Mouse (Mus musculus) right cerebral cortex, postnatal 36 days (tissue): ENCODE results near the gene Gm29797.

Source experiments
- DNase-seq, 2 experiments: peaks; one replicate each; pipeline ENCODE4 v3.0.0; 2022; ENCODE audit warnings: low spot score in 2 of 2, mixed read lengths in 1 of 2

Gene Gm29797

DNA sequence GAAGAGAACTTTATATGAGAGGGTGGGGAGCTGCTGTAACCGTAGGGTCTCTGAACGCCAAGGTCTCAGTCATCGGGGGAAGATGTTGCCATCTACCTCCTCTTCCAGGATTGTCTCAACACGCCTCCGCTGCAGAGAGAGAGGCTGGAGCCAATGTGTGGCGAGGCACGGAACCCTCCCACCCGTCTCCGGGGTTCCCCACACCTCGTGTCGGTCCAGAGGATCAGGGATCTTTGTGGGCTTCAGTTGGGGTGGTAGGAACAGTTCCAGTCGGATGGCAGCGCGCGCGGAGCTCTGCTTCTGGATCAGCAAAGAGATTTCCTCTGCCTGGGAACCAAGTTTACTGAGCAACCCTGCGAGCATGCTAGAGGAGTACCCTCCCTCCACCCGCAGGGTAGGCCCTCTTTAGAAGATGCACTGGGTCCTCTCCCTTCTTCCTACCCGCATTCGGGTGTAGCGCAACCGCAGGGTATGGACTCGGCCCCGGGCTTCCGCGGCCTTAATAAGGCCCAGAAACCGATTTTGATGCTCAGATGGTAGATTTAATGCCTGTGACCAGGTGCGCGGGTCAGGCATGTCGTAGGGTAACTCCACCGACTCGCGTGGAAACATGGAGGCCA lies 40.1 kb downstream of the Gm29797 start:
- DNase-seq, result no peak

DNA sequence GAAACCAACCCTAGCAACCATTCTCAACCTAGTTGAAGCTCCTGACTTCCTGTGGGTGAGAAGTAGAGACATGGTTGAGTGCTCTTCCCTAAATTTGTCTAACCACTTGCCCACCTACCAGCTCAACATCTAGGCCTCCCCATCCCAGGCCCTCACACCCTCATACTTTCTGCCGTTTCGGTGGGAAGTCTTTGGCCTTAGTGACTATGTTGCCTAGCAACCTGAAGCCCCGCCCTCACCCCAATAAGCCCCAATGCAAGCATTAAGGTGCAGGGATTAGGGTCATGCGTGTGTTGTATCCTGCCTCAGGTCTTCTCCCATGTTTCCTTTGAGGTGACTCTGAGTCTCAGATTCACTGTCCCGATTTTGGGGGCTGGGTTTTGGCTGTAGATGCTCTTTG lies 41.4 kb downstream of the Gm29797 start, which contains the start of gene Lkaaear1:
TSS of gene Lkaaear1 (minus strand) at position 202 of the 400 bp plus-strand sequence.
- DNase-seq, result no peak

DNA sequence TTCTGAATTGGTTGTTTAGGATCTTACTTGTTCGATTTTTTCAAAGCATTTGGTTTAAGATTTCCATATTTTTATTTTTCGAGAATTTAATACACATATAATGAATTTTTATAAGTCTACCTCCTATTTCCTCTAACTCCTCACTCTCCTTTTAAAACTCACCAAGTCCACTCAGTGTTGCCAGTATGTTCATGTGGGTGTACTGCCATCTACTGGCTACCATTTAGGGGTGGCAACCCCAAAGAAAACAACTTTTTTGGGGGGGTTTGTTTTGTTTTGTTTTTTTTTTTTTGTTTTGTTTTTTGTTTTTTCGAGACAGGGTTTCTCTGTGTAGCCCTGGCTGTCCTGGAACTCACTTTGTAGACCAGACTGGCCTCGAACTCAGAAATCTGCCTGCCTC lies 49.8 kb downstream of the Gm29797 start:
- no peak for DNase-seq
